Mouse (Mus musculus) regulatory T cell (primary cell): ENCODE data around the gene Smndc1.

Source experiments
- in situ Hi-C: fragments of 300-600 bp; cut with MboI, MseI; formaldehyde crosslinking; loops from one replicate; pipeline ENCODE4 v1.15.1; 2025; ENCODE audit warnings: high pct_unique_total_duplicates

Smndc1 gene

GRCm38 (mm10) chr19:53345766-53346165 lies 44.6 kb downstream of the Smndc1 start:
- in situ Hi-C loops = no loop called here

- in situ Hi-C loops = no loop called here
These were observed 46.3 kb downstream of the Smndc1 start for GRCm38 (mm10) chr19:53344062-53344461.

GRCm38 (mm10) chr19:53343174-53343881 lies 47.0 kb downstream of the Smndc1 start:
- in situ Hi-C loops = no loop called here

GRCm38 (mm10) chr19:53340423-53340822 lies 50.0 kb downstream of the Smndc1 start:
- in situ Hi-C loops = no loop called here

GRCm38 (mm10) chr19:53335241-53335640 lies 55.1 kb downstream of the Smndc1 start:
- in situ Hi-C loops = no loop called here

- in situ Hi-C loops = no loop called here
These were observed 56.6 kb downstream of the Smndc1 start for GRCm38 (mm10) chr19:53333730-53334129.

GRCm38 (mm10) chr19:53331882-53332500 lies 58.4 kb downstream of the Smndc1 start:
- in situ Hi-C loops = no loop called here

GRCm38 (mm10) chr19:53329992-53330381 lies 60.4 kb downstream of the Smndc1 start:
- in situ Hi-C loops = no loop called here
